Mouse (Mus musculus) R1 (cell line): ENCODE results near the gene Ddx19a.
"Not testable (repeated sequence)": the region's sequence is repeated elsewhere in the genome, so short reads cannot be mapped to it uniquely, and the experiment has no call there.

Experiments used
- DNase-seq: peaks from one replicate; pipeline ENCODE4 v3.0.0-alpha.2; 2018; ENCODE audit warnings: low read depth, low spot score

The Ddx19a gene

DNA sequence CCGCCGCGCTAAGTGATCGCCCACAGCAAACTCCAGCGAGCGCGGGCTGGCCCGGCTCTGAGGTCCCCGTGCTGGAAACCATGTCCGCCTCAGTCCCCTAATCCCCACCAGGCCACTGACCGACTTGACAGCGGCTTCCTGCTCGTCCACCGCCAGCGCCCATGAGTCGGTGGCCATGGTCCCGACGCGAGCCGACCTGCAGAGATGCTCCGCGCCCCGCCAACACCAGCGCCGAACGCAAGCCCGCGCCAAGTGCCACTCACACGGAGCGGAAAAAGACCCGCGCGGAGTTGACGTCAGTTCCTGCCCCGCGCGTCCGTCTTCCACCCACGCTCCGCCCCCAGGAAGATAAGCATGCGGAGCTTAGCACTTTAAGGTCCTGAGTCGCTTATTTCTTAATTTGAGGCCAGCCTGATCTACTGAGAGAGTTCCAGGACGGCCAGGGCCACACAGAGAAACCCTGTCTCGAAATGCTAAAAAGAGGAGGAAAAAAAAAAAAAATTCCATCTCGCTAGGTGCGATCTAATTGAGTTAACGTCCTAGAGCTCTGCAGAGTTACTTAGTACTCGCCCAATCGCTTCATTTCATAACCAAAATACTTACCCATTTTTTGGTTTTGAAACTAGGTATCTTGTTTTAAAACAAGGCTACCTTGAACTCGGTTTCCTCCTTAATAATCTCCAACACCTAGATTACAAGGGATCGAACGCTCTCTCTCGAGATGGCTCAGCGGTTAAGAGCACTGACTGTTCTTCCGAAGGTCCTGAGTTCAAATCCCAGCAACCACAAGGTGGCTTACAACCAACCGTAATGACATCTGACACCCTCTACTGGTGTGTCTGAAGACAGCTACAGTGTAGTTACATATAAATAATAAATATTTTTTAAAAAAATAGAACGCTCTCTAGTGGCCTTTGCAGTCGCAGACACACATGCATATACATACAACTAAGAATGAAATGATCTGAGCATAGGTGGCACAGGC, at the start of gene Ddx19a:
TSS of gene Ddx19a (minus strand) at position 254 of the 985 bp plus-strand sequence.
- DNase-seq: peak; percentile 94

DNA sequence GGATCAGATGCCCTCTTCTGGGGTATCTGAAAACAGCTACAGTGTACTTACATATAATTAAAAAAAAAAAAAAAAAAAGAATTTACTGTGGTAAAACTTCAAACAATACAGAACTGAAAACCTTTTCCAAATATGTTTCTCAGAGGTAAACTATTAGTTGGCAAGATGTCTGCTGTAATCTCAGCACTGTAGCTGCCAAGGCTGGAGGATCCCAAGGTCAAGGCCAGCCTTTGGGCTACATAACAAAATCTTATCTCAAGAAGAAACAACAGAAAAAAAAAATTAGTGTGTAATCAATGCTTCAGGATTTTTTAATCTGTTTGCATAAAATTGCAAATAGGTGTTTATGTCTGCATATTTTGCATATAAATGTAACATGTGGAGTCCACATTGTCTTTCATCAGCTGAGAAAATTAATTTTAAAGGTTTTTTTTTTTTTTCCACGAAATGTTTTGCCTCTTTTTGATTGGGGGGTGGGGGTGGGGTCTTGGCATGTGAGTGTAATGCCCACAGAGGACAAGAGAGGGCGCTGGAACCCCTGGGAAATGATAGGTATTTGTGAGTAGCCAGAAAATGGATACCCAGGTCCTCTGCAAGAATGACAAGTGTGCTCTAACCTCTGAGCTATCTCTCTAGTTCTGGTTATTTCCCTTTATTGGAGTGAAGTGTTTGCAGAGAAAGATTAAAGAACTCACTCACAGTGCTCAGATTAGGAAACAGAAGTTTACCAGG, 46.6 kb upstream of the Ddx19a start:
- peak; percentile 61 for DNase-seq

DNA sequence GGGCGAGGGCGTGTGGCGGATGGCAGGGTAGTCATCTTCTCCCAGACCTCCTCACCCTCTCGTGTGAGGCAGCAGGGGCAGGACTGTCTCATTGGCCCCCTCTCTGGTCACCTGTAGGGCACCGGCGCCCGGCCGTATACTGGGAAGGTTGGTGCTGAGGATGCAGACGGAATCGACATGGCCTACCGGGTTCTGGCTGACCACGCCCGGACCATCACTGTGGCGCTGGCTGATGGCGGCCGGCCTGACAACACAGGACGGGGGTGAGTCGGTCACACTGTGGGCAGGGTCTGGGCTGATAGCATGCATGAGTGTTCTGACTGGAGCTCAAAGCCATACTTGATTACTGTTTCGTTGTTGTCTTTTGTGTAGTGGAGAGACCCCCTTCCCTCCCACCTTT, 44.9 kb upstream of the Ddx19a start:
- DNase-seq: no peak

DNA sequence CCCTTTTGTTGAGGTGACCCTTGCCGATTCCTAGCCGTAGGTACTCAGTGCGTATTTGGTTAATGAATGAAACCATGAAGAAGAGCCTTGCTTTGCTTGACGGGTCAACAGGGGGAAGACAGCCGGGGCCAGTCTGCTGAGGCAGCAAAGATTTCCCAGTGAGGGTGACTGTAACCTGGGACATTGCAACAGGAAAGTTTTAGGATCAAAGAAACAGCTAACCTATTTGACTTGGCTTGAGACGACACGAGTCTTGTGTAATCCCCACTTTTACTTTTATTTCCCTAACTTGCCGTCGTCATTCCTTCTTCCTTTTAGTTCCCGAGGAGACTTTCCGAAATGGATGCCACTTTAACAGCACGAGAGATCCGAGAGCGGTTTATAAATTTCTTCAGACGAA, 39.0 kb upstream of the Ddx19a start:
- DNase-seq: no peak

DNA sequence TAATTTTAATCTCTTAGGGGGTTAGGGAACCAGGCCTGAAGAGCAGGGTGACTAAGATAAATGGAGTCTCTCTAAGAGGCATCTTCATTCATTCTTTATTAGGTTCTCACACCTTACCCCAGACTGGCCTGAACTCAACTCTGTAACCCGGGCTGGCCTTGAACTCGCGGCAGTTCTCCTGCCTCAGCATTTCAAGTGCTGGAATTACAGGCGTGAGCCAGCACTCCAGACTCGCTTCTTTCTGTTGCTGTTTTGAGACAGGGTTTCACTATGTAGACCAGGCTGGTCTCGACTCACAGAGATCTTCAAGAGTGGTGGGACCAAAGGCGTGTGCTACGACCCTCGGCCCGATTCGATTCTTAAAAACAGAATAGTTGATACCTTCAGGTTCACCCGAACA, 36.7 kb upstream of the Ddx19a start:
- no peak for DNase-seq

DNA sequence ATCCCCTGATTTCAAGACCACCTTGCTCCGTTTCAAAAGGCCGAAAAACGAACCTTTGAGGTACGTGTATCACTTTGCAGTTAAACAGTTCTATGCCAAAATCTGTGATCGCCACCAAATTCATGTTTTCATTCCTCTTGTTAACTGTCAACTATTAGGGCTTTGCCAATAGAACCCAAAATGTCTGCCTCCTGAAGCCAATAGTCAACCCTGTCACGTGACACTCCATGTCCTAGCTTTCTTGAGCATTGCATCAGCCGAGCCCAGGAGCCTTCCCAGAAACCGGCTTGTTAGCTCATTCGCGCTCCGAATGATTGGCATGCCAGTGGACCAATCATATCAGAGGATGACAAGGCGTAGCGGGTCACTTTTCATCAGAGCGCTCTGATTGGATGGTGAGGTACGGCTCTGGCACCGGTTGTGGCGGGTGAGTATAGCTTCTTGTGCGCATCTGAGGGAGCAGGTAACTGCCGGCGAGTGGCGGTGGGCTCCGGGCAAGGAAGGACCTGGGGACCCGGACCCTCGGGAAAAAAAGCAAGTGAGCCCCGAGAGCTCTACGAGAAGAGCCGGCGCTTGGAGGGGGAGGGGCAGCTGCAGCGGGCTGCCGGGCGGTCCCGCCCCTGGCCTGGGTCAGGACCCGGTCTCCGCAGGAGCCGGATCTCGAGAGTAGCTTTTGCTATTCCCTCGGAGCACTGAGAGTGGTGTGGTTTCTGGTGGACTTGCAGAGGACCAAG, 36.0 kb upstream of the Ddx19a start:
- peak; percentile 100 for DNase-seq

DNA sequence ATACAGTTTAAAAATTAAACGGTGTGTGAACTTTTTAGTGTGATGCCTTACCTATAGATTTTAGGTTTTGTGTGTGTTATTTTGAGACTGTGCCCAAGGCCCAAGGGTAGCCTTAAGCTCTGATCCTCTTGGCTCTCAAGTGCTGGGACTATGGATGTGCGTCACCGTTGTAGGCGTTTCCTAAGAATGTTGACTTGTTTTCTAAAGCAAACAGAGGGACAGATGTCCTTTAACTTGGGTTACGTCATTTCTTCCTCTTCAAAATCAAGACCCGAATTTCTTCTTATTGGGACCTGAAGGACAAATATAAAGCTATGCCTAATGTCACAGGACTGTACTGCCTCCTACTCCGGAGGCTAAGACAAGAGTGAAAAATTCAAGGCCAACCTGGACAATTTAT, 35.3 kb upstream of the Ddx19a start, which contains the start of gene Aars:
TSS of gene Aars (plus strand) at position 229 of the 400 bp plus-strand sequence.
- DNase-seq: peak; percentile 56

DNA sequence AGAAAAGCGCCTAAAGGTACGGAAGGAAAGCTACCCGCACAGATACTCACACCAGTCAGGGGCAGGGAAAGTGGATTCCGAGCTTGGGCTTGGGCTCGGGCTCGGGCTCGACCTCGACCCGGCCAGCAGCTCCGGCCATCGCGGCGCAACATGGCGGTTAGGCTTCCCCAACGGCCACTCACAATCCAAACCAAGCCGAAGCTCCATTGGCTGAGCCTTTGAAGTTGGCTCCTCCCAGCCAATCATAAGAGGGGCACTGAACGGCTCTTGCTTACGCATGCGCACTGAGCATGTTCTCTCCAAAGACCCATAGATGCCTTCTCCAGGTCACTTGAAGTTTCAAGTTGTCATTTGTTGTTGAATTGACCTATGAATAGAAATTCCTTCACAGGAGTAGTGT, 34.0 kb upstream of the Ddx19a start, which contains the start of gene Ddx19b:
TSS of gene Ddx19b (minus strand) at position 180 of the 400 bp plus-strand sequence.
- peak; percentile 90 for DNase-seq

DNA sequence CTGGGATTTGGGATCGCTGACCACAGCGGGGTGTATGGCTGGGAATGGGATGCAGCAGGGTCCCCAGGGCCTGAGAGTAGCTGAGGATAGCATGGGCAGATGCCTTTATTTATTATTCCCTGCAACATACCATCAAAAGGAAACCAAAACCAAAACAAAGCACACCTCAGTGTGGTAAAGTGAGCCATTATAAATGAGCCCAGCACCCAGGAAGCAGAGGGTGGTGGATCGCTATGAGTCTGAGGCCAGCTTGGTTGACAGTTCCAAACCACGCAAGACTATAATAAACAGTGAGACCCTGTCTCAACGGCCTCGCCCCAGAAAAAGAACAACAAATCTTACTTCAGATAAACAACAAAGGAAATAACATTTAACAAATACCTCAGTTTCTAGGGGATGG, 32.4 kb upstream of the Ddx19a start:
- DNase-seq: no peak

DNA sequence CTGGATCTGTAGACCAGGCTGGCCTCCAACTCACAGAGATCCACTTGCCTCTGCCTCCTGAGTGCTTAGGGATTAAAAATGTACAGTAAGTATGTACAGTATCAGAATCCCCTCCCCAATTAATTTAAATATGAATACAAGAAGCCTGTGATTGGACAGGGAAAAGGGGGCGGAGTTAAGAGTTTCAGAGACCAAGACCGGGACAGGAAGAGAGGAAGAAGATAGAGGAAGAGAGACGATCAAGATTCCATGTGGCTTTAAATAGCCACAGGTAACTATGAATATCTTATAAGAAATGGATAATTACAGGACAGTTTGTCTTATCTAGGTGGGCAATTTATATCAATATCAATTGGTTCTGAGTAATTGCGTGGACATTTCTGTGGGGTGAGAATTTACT, 32.0 kb upstream of the Ddx19a start:
- peak; percentile 92 for DNase-seq

DNA sequence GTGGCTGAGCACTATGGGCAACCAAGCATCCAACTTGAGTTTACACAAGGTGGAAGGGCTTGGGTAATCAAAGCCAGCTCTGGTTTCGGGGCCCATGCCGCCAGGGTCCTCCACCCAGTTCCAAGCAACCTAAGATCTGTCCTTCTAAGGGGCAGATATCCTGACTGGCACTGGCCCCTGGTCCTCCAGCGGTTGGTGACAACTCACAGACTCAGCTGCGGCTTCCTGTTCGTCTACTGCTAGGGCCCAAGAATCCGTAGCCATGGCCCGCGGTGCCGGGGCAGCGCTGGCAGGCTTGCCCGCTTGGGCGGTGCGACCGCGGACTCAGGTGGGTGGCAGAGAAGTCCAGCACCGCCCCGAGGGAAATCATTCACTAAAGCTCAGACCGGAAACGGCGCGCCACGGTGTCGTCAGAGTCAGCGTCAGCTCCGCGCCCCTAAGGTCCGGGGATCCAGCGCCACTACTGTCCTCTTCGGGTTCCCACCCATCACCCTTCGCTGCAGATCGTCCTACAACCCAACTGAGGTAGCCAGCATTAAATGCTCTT, 29.9 kb upstream of the Ddx19a start:
- DNase-seq: peak; percentile 76

DNA sequence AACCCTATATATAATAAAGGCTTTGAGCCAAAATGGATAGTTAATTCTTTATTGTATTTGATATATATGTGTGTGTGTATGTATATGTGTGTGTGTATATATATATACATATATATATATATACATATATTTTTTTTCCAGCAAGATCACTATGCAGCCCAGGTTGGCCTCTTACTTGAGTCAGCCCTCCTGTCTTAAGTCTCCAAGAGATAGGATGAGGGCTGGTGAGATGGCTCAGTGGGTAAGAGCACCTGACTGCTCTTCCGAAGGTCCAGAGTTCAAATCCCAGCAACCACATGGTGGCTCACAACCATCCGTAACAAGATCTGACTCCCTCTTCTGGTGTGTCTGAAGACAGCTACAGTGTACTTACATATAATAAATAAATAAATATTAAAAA, 29.0 kb upstream of the Ddx19a start:
- DNase-seq: not testable (repeated sequence)

DNA sequence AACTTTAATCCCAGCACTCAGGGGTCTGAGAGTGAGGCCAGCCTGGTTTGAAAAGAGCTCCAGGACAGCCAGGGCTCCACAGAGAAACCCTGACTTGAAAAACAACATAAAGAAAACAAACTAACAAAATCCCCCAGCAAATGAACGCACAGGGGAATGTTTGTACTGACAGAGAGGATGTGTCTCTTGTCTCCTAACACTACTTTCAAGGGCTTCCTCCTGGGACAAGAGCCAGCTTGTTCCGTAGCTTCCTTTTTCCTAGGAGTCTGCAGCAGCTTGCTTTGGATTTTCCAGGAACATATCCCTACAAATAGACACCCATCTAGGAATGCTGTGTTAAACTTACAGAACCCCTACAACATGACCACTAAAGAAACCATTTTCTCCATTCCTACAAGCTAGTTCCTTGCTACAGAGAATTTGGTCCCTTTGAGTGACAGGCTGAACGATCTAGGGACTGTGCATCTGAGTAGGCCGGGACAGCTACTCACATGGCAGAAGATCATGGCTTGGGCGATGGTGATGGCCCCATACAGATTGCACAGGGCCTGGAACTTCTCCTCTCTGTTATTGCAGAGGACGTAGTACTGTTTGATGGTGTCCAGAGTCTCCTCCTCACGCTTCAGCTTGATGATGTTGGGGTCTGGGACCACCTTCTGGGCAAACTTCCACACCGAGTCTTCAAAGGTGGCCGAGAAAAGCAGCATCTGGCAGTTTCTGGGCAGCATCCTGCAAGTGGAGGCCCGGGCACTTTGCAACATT, 12.8 kb upstream of the Ddx19a start:
- not testable (repeated sequence) for DNase-seq

DNA sequence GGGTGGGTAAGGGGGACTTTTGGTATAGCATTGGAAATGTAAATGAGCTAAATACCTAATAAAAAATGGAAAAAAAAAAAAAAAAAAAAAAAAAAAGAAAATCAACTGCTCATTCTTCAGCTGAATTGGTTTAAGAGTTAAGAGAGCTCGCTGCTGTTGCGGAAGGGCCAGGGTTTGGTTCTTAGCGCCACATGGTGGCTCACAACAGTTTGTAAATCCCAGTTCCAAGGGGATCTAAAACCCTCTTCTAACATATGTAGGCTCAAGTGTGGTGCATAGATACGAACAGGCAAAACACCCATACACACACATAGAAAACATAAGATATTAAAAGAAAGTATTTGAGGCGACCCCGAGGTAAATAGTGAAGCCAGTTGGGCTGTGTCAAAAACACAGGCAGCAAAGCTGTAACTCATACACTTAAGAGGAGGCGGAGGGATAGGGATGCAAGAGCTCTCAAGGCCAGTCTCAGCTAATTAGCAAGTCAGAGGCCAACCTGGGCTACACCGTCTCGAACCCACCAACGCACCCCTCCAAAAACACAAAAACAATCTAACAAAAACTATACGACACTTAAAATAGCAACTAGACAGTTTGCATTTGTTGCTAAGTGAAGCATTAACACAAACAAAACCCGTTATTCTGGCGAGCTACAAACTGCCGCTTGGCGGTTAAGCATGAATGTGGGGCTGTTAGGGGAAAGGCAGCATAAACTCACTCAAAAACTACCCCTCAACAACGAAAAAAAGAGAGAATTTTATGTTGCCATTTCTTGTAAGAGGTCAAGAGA, 764 bp downstream of the Ddx19a start:
- peak; percentile 36 for DNase-seq

DNA sequence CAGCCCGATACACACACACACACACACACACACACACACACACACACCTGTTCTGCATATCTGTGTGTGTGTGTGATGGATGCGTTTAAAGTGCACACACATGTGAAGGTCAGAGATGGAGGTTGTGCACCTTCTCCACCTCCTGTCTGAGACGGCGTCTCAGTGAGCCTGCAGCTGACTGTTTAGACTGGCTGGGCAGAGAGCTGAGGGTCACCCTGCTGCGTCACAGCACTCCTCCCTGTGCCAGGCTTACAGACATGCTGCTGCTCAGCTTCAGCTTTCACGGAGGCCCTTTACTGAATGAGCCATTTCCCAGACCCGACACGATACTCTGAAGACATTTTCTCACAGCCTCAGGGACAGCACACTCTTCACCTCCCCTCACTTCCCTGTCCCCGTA, 7.6 kb downstream of the Ddx19a start:
- DNase-seq: no peak

DNA sequence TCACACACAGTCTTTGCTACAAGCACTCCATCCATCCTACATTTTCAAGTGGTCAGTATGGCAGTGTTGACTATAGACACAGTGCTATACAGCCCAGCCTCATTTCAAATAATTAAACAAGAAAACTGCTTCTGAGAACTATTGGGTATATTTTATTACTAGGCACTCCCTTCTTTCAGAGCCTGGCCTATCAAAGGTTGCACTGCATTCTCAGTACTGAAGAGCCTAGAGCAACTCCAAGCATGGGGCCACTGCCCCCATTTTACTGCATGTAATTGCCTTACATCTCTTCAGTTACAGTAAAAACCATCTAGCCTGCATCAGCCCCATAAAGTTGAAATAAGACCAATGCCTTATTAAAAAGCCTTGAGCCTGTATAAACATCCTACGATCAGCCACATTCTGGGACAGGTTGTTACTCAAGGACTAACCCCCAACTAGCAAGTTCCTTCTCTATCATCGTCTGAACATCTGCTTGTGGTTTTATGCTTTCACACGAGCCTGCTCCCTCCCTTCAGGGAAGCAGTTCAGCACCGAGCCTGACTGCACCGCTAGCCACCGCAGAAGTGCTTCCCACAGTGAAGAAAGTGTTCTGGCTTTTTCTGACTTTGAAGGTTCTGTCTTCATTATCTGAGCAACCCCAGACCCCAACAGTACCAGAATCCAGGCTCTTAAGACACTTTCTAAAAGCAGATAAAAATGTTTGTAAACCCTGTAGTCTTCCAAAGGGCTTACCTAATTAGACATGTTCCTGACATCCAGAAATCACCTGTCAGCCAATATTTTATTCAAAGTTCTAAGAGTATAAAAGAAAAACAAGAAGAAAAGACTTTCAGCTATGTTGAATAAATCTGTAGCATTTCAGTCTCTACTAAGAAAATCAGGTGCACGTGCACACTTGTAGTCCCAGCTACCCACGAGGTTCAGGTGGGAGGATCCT, 9.5 kb downstream of the Ddx19a start:
- DNase-seq: no peak

DNA sequence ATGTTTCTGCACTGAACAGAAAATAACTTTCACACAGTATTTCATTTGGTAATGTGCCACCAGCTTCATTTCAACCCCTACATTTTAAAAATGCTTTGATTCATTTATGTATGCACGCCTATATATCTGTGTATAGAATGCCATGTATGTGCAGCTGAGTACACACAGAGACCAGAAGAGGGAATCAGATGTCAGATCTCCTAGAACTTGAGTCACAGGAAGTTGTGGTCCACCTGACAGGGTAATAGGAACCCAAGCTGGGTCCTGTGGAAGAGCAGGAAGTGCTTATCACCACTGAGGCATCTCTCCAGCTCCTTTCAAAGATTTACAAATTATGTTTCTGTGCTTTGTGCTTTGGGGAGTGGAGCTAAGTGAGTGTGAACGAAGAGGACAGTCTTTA, 16.3 kb downstream of the Ddx19a start:
- no peak for DNase-seq

DNA sequence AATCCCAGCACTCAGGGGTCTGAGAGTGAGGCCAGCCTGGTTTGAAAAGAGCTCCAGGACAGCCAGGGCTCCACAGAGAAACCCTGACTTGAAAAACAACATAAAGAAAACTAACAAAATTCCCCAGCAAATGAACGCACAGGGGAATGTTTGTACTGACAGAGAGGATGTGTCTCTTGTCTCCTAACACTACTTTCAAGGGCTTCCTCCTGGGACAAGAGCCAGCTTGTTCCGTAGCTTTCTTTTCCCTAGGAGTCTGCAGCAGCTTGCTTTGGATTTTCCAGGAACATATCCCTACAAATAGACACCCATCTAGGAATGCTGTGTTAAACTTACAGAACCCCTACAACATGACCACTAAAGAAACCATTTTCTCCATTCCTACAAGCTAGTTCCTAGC, 19.6 kb downstream of the Ddx19a start:
- not testable (repeated sequence) for DNase-seq

DNA sequence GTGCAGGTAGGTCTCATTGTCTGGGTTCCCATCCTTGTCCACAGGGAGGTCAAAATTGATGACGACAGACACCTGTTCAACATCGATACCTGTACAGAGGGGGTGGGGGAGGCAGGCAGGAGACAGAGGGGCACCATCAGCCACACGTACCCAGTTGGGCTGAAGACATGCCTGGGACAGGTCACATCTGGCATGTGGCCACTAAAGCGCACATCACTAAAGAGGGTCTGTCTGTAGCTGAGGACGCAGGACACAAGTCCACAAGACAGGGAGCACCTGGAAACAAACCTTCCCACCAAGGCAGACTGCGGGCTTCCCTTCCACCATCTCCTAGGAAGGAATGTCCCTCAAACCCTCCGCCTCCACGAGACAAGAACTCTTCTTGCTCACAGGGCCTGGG, 21.1 kb downstream of the Ddx19a start:
- DNase-seq: not testable (repeated sequence)
